Mouse (Mus musculus) lung, postnatal 10 days (tissue): ENCODE results near the gene Smg9.
A peak's percentile ranks its signal among the peaks of the same experiment; 100 is the strongest.

Source experiments
- DNase-seq: peaks from one replicate; pipeline ENCODE4 v3.0.0; 2021

The Smg9 gene

GRCm38 (mm10) chr7:24410831-24411230 lies 11.4 kb downstream of the Smg9 start:
- DNase-seq = no peak

GRCm38 (mm10) chr7:24413630-24414029 lies 14.2 kb downstream of the Smg9 start:
- no peak for DNase-seq

GRCm38 (mm10) chr7:24415261-24415660 lies 15.8 kb downstream of the Smg9 start:
- DNase-seq = no peak

GRCm38 (mm10) chr7:24419579-24419978 lies 20.2 kb downstream of the Smg9 start:
- DNase-seq = no peak

- DNase-seq = no peak
These were observed 22.2 kb downstream of the Smg9 start for GRCm38 (mm10) chr7:24421648-24422047.

GRCm38 (mm10) chr7:24422251-24422650 lies 22.8 kb downstream of the Smg9 start:
- DNase-seq = no peak

GRCm38 (mm10) chr7:24423107-24423763 lies 23.8 kb downstream of the Smg9 start:
- DNase-seq = no peak

GRCm38 (mm10) chr7:24423956-24424732 lies 24.7 kb downstream of the Smg9 start:
- DNase-seq = peak; percentile 61

GRCm38 (mm10) chr7:24425919-24426318 lies 26.5 kb downstream of the Smg9 start:
- no peak for DNase-seq

- DNase-seq = no peak
These were observed 27.7 kb downstream of the Smg9 start for GRCm38 (mm10) chr7:24427168-24427567.

- no peak for DNase-seq
These were observed 29.3 kb downstream of the Smg9 start for GRCm38 (mm10) chr7:24428725-24429124.

- no peak for DNase-seq
These were observed 30.1 kb downstream of the Smg9 start for GRCm38 (mm10) chr7:24429413-24430112.

GRCm38 (mm10) chr7:24430551-24431345 lies 31.3 kb downstream of the Smg9 start:
- no peak for DNase-seq

GRCm38 (mm10) chr7:24431713-24432112 lies 32.3 kb downstream of the Smg9 start:
- no peak for DNase-seq

GRCm38 (mm10) chr7:24435305-24435704 lies 35.9 kb downstream of the Smg9 start:
- no peak for DNase-seq

- peak; percentile 74 for DNase-seq
These were observed 38.6 kb downstream of the Smg9 start for GRCm38 (mm10) chr7:24437981-24438380.

GRCm38 (mm10) chr7:24439191-24439590 lies 39.8 kb downstream of the Smg9 start:
- no peak for DNase-seq

GRCm38 (mm10) chr7:24439891-24440290 lies 40.5 kb downstream of the Smg9 start:
- no peak for DNase-seq

- DNase-seq = peak; percentile 84
These were observed 42.4 kb downstream of the Smg9 start for GRCm38 (mm10) chr7:24441785-24442184.

GRCm38 (mm10) chr7:24442313-24442712 lies 42.9 kb downstream of the Smg9 start:
- DNase-seq = peak; percentile 29

- DNase-seq = peak; percentile 43
These were observed 46.0 kb downstream of the Smg9 start for GRCm38 (mm10) chr7:24445266-24445926.

GRCm38 (mm10) chr7:24446697-24447340 lies 47.4 kb downstream of the Smg9 start:
- DNase-seq = no peak
